In the genomic region with DNA sequence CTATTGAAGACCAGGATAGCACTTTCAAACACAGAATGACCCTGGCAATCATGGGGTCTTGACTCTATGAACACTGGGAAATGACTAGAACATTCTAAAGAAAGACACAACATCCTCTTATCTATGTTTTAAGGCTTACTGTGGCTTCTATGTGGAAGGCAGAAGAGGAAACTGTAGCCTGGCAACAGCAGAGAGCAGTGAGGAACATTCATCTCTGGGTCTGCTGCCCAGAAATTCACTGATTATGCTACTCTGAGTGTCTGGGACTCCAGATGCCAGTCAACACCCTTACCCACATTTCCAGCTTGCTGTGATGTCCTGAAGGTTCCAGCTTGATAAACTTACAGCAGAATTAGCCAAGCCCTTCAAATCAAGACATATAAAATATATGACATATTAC, we compare ENCODE assay signal across 16 mouse cellular contexts.
"Had no signal": no experiment of that assay in that cellular context is flagged by ENCODE, and none has a peak within 500 bp of the region (broad histone marks: within the 10 kb centered on the region; RNA-seq: fewer than 3 reads in every experiment).

No protein-coding gene starts in this region.

- H3K4me3 ChIP-seq: limb, embryonic 12.5 days; liver, embryonic 13.5 days; lung, embryonic 15.5 days; midbrain, embryonic 12.5 days; neural tube, embryonic 13.5 days; stomach, embryonic 15.5 days had no signal

- H3K27ac ChIP-seq: limb, embryonic 12.5 days; liver, embryonic 13.5 days; lung, embryonic 15.5 days; macrophage; midbrain, embryonic 12.5 days; neural tube, embryonic 13.5 days; stomach, embryonic 15.5 days had no signal

- DNase-seq: kidney, adult 2 months; kidney, postnatal 36 days; liver; liver, embryonic 13.5 days; liver, postnatal 0 days; lung, postnatal 14 days; retina, postnatal 1 day; right cerebral cortex, postnatal 14 days; spleen, adult 18-20 months; thymus, postnatal 4 days had no signal
